Mouse (Mus musculus) bone marrow, adult 2 months (tissue): ENCODE data around the gene Cyp27b1.

Source experiments
- CTCF ChIP-seq: fragments of 200-500 bp; IDR thresholded peaks from 2 replicates; pipeline ENCODE4 v1.5.1; 2011; ENCODE audit warnings: low read length, control low read depth; ENCODE audit not compliant: control insufficient read depth, insufficient read depth
- POLR2A ChIP-seq: fragments of 200-500 bp; IDR thresholded peaks from 2 replicates; pipeline ENCODE4 v1.6.1; 2011; ENCODE audit warnings: low read depth, mild to moderate bottlenecking, control low read depth, low read length, borderline replicate concordance; ENCODE audit not compliant: control insufficient read depth

- no peak for TF ChIP-seq CTCF
- no peak for TF ChIP-seq POLR2A
These were observed 17.9 kb downstream of the Cyp27b1 start for GRCm38 (mm10) chr10:127065981-127066380.
